Mouse (Mus musculus) midbrain, postnatal 0 days (tissue): ENCODE results near the gene Hvcn1. TPM values are rescaled to one million over a fixed set of nuclear protein-coding genes. Genes with fewer than 3 reads are reported as not detected.
A peak's percentile ranks its signal among the peaks of the same experiment; 100 is the strongest.

Source experiments
- ATAC-seq: fragments of 200-750 bp; cut with Nextera tagmentation; 2 replicates; pipeline ENCODE4 v1.8.0; 2017; ENCODE audit warnings: moderate number of reproducible peaks, mild to moderate bottlenecking, moderate TSS enrichment, moderate library complexity; ENCODE audit not compliant: low FRiP score
- DNase-seq: peaks from one replicate; pipeline ENCODE4 v3.0.0-alpha.2; 2015; ENCODE audit warnings: low spot score
- H3K27ac ChIP-seq: fragments of 300-500 bp; sonication (generic); 2 replicates; pipeline ENCODE4 v1.5.1; 2014; ENCODE audit warnings: low read depth, mild to moderate bottlenecking, low read length, mixed read lengths
- H3K27me3 ChIP-seq: fragments of 300-500 bp; sonication (generic); 2 replicates; pipeline ENCODE4 v1.6.1; 2014; ENCODE audit warnings: low read length, control low read depth, mixed read lengths; ENCODE audit not compliant: insufficient read depth
- H3K36me3 ChIP-seq: fragments of 300-500 bp; sonication (generic); 2 replicates; pipeline ENCODE4 v1.6.1; 2014; ENCODE audit warnings: low read length, control low read depth, mixed read lengths; ENCODE audit not compliant: insufficient read depth
- H3K4me1 ChIP-seq: fragments of 300-500 bp; sonication (generic); 2 replicates; pipeline ENCODE4 v1.6.1; 2014; ENCODE audit warnings: mild to moderate bottlenecking, control low read depth, antibody characterized with exemption, low read length, mixed read lengths; ENCODE audit not compliant: insufficient read depth
- H3K4me2 ChIP-seq: fragments of 300-500 bp; sonication (generic); 2 replicates; pipeline ENCODE4 v1.6.1; 2014; ENCODE audit warnings: low read depth, mild to moderate bottlenecking, low read length, mixed read lengths; ENCODE audit not compliant: poor library complexity, severe bottlenecking
- H3K4me3 ChIP-seq: fragments of 300-500 bp; sonication (generic); 2 replicates; pipeline ENCODE4 v1.5.1; 2014; ENCODE audit warnings: low read depth, mild to moderate bottlenecking, low read length, moderate library complexity
- H3K9ac ChIP-seq: fragments of 300-500 bp; sonication (generic); replicated peaks from 2 replicates; pipeline ENCODE4 v1.6.1; 2014; ENCODE audit warnings: mild to moderate bottlenecking, low read length, moderate library complexity, mixed read lengths; ENCODE audit not compliant: poor library complexity, severe bottlenecking
- H3K9me3 ChIP-seq: fragments of 300-500 bp; sonication (generic); 2 replicates; pipeline ENCODE4 v1.6.1; 2016; ENCODE audit warnings: low read length, control low read depth
- CTCF ChIP-seq: IDR thresholded peaks from 2 replicates; pipeline ENCODE4 v1.5.1; 2016; ENCODE audit warnings: antibody characterized with exemption, mild to moderate bottlenecking
- WGBS: fragments of 180-500 bp; shearing (Covaris S2); extraction: QIAGEN DNeasy Blood & Tissue Kit; methylation state at CpG from one replicate; pipeline ENCODE4 v1.1.7; 2014; 5-methylcytosine and 5-hydroxymethylcytosine counted together
- polyA plus RNA-seq: library from polyadenylated mRNA; unstranded; fragments of >200 nt; fragmentation: Nextera tagmentation; extraction: Ambion mirVana; gene quantifications from 2 replicates; pipeline ENCODE4 v1.2.1, GENCODE M21; 2015
- total RNA-seq: library from RNA; depleted of rRNA; stranded (reverse); fragments of >200 nt; gene quantifications from 2 replicates; pipeline ENCODE4 v1.2.3, GENCODE M21; 2014

Hvcn1 gene
- total and polyA plus RNA-seq, 2 experiments from 2014 or later, result 1.3 to 2.2 TPM

- WGBS, result 88% methylated on average over 12 of the region's 12 CpGs
- Histone ChIP-seq H3K27ac (no peak overlapping the region), H3K9ac (no peak overlapping the region), H3K4me1 (0 out of 2 replicates have a peak, but pooled peaks cover 3% of the 10 kb centered on the region), H3K9me3 (no peaks in the 10 kb centered on the region), H3K36me3 (no peaks in the 10 kb centered on the region), H3K27me3 (no peaks in the 10 kb centered on the region), H3K4me3 (no peak overlapping the region), H3K4me2 (no peak overlapping the region)
- DNase-seq (no peak), ATAC-seq (no peak)
- no peak for TF ChIP-seq CTCF
Measured at GRCm38 (mm10) chr5:122233695-122234094, 27.1 kb downstream of the Hvcn1 start.

DNA sequence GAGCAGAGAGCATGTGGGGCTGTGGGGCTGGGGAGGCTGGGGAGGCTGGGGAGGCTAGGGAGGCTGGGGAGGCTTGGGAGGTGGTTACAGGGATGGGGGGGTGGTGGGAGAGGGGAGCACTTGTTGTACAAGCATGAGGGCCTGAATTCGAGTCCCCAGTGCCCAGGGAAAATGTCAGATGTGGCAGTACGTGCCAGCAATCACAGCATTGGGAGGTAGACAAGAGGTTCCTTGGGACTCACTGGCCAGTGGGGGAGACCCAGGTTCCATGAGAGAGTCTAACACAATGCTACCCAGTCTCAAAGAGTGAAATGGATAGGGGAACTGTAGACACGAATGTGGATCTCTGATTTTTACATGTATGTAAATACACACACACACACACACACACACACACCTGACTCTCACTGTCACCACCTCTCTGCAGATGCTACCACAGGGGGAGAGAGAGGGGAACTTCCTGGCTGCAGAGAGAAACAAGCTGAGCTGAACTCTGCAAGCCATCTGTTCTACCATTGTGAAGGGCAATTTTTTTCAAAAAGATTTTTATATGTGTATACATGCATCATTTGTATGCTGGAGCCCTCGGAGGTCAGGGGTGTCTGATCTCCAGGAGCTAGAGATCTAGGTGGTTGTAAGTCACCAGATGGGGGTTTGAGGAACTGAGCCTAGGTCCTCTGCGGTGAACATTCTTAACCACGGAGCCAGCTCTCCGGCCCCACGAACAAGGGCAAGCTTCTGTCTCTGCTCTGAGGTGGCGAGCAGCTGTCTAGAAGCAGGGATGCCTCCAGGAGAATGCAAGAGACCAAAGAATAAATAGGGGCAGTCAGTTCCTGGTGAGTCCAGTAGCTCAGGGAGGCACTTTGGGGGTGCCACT lies 28.0 kb downstream of the Hvcn1 start:
- Histone ChIP-seq H3K9ac (no peak overlapping the region), H3K4me2 (no peak overlapping the region), H3K4me3 (no peak overlapping the region), H3K9me3 (no peaks in the 10 kb centered on the region), H3K36me3 (no peaks in the 10 kb centered on the region), H3K27ac (no peak overlapping the region), H3K4me1 (0 out of 2 replicates have a peak, but pooled peaks cover 3% of the 10 kb centered on the region), H3K27me3 (no peaks in the 10 kb centered on the region)
- WGBS, result 87% methylated on average over 9 of the region's 9 CpGs
- no peak for ATAC-seq
- DNase-seq, result no peak
- TF ChIP-seq CTCF, result no peak

DNA sequence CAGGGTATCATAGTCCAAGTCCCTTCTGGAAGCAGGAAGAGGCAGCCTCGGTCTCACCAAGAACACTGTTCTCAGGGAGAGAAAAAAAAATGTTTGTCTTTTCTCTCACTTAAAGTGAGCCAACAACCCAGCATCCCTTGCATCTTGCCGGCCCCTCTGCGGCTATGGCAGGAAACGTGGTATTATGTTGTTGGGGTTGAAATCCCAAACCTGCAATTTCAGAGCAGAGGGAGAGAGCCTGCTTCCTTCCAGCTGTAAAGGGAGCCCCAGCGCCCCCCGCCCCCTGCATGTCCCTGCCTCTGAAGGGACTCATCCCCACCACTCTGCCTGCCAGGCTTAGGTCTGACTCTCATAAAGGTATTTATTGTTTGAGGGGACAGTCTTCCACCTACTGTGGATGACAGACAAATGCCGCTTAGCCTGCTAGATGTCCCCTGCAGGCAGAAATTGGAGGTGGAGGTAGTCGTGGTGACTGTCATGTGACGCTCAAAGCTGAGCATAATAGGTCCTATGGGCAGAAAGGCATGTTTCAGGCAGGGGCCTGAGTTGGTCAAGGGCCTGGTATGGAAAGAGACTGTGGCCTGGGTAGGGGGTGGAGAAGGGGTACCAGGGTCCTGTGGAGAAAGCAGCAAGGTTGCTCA lies 28.7 kb downstream of the Hvcn1 start:
- Histone ChIP-seq H3K27me3 (no peaks in the 10 kb centered on the region), H3K4me1 (0 out of 2 replicates have a peak, but pooled peaks cover 3% of the 10 kb centered on the region), H3K4me2 (no peak overlapping the region), H3K9ac (no peak overlapping the region), H3K27ac (no peak overlapping the region), H3K9me3 (no peaks in the 10 kb centered on the region), H3K4me3 (no peak overlapping the region), H3K36me3 (no peaks in the 10 kb centered on the region)
- ATAC-seq (no peak), DNase-seq (no peak)
- TF ChIP-seq CTCF, result peak; percentile 17; the same call in 1 of the 2 replicates
- 62% methylated on average over 9 of the region's 9 CpGs for WGBS

DNA sequence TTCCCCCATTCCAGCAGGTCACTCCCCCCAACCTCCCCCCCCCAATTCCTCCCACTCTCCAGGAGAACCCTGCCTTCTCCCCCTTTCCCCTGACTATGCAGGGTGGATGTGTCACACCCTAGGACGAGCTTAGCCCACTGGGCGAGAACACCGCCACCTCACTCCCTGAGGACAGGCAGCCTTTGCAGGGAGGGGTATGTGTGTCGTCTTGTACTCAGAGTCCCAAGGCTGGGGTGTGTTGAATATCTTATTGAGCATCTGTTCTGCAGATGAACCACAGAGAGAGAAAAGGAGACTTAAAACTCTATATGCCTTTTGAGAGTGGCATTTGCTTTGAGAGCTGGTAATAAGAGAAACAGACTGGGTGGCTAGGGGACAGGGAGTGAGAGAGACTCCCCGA lies 30.6 kb downstream of the Hvcn1 start:
- TF ChIP-seq CTCF, result no peak
- Histone ChIP-seq H3K36me3 (peaks cover 8% of the 10 kb centered on the region; the same call in 1 of the 2 replicates), H3K9ac (no peak overlapping the region), H3K27me3 (no peaks in the 10 kb centered on the region), H3K4me1 (0 out of 2 replicates have a peak, but pooled peaks cover 3% of the 10 kb centered on the region), H3K4me3 (no peak overlapping the region), H3K4me2 (no peak overlapping the region), H3K27ac (no peak overlapping the region), H3K9me3 (no peaks in the 10 kb centered on the region)
- no peak for ATAC-seq
- DNase-seq, result no peak
- WGBS, result 58% methylated on average over 5 of the region's 5 CpGs

GRCm38 (mm10) chr5:122239618-122240017 lies 33.0 kb downstream of the Hvcn1 start:
- Histone ChIP-seq H3K36me3 (peaks cover 8% of the 10 kb centered on the region; the same call in 1 of the 2 replicates), H3K4me2 (no peak overlapping the region), H3K4me3 (no peak overlapping the region), H3K9ac (no peak overlapping the region), H3K27me3 (no peaks in the 10 kb centered on the region), H3K4me1 (0 out of 2 replicates have a peak, but pooled peaks cover 3% of the 10 kb centered on the region), H3K27ac (no peak overlapping the region), H3K9me3 (no peaks in the 10 kb centered on the region)
- ATAC-seq (no peak), DNase-seq (no peak)
- TF ChIP-seq CTCF, result no peak
- WGBS, result 85% methylated on average over 7 of the region's 7 CpGs

DNA sequence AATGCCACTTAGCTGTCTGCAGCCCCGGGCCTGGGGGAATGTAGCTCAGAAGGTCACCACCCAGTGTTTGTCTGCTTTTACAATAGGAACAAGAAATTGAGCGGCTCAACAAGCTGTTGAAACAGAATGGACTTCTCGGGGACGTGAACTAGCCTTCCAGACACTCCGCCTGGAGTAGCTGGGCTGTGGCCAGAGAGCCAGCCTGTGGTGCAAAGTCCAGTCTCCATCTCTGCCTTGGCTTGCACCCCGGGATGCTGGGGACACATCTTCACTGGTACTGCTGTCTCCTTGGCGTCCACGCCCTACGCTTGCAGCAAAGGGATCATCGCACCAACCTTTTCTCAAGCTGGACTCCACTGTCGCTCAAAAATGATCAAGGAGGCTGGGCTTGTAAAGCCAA lies 33.9 kb downstream of the Hvcn1 start:
- no peaks in the 10 kb centered on the region for H3K9me3 ChIP-seq
- H3K9ac ChIP-seq, result no peak overlapping the region
- TF ChIP-seq CTCF, result no peak
- 0 out of 2 replicates have a peak, but pooled peaks cover under 1% of the 10 kb centered on the region for H3K4me1 ChIP-seq
- DNase-seq (no peak), ATAC-seq (no peak)
- H3K4me3 ChIP-seq, result no peak overlapping the region
- no peak overlapping the region for H3K4me2 ChIP-seq
- peaks cover 8% of the 10 kb centered on the region; the same call in 1 of the 2 replicates for H3K36me3 ChIP-seq
- no peaks in the 10 kb centered on the region for H3K27me3 ChIP-seq
- H3K27ac ChIP-seq, result no peak overlapping the region
- WGBS, result 86% methylated on average over 11 of the region's 11 CpGs
